Mouse (Mus musculus) lung, embryonic 14.5 days (tissue): Measurements from ENCODE around the gene Myo1d. TPM values are rescaled to one million over a fixed set of nuclear protein-coding genes. Genes with fewer than 3 reads are reported as not detected.

Experiments
- ATAC-seq: fragments of 200-750 bp; cut with Nextera tagmentation; 2 replicates; pipeline ENCODE4 v1.8.0; 2017; ENCODE audit warnings: mild to moderate bottlenecking, moderate TSS enrichment, moderate library complexity; ENCODE audit not compliant: insufficient read depth
- DNase-seq: peaks from one replicate; pipeline ENCODE4 v3.0.0-alpha.2; 2015
- H3K27ac ChIP-seq: fragments of 300-500 bp; sonication (generic); 2 replicates; pipeline ENCODE4 v1.5.1; 2014; ENCODE audit warnings: low read depth, mild to moderate bottlenecking, moderate library complexity
- H3K27me3 ChIP-seq: fragments of 300-500 bp; sonication (generic); 2 replicates; pipeline ENCODE4 v1.6.1; 2014; ENCODE audit warnings: low read length, control low read depth; ENCODE audit not compliant: insufficient read depth
- H3K36me3 ChIP-seq: fragments of 300-500 bp; sonication (generic); 2 replicates; pipeline ENCODE4 v1.6.1; 2014; ENCODE audit warnings: control low read depth; ENCODE audit not compliant: insufficient read depth
- H3K4me1 ChIP-seq: fragments of 300-500 bp; sonication (generic); 2 replicates; pipeline ENCODE4 v1.6.1; 2014; ENCODE audit warnings: antibody characterized with exemption, control low read depth; ENCODE audit not compliant: insufficient read depth
- H3K4me2 ChIP-seq: fragments of 300-500 bp; sonication (generic); 2 replicates; pipeline ENCODE4 v1.6.1; 2014; ENCODE audit warnings: mild to moderate bottlenecking
- H3K4me3 ChIP-seq: fragments of 300-500 bp; sonication (generic); 2 replicates; pipeline ENCODE4 v1.5.1; 2014; ENCODE audit warnings: low read depth, low read length
- H3K9ac ChIP-seq: fragments of 300-500 bp; sonication (generic); 2 replicates; pipeline ENCODE4 v1.6.1; 2014
- H3K9me3 ChIP-seq: fragments of 300-500 bp; sonication (generic); 2 replicates; pipeline ENCODE4 v1.6.1; 2016; ENCODE audit warnings: low read depth, low read length, control low read depth
- CTCF ChIP-seq: IDR thresholded peaks from 2 replicates; pipeline ENCODE4 v1.5.1; 2016; ENCODE audit warnings: antibody characterized with exemption, low read depth
- WGBS: fragments of 180-500 bp; shearing (Covaris S2); extraction: QIAGEN DNeasy Blood & Tissue Kit; methylation state at CpG from one replicate; pipeline ENCODE4 v1.1.7; 2014; 5-methylcytosine and 5-hydroxymethylcytosine counted together
- polyA plus RNA-seq: library from polyadenylated mRNA; unstranded; fragments of >200 nt; fragmentation: Nextera tagmentation; extraction: Ambion mirVana; gene quantifications from 2 replicates; pipeline ENCODE4 v1.2.1, GENCODE M21; 2014

Myo1d gene
- polyA plus RNA-seq, 1 experiment from 2014 or later, result 16.1 TPM

GRCm38 (mm10) chr11:80623038-80623380 is 156.8 kb downstream of the Myo1d start:
- WGBS, result 33% methylated on average over 7 of the region's 7 CpGs
- Histone ChIP-seq H3K4me3 (no peak overlapping the region), H3K9ac (no peak overlapping the region), H3K4me2 (no peak overlapping the region), H3K27me3 (no peaks in the 10 kb centered on the region), H3K27ac (no peak overlapping the region), H3K4me1 (no peaks in the 10 kb centered on the region; the same call in 1 of the 2 replicates), H3K9me3 (no peaks in the 10 kb centered on the region), H3K36me3 (no peaks in the 10 kb centered on the region)
- no peak for TF ChIP-seq CTCF
- ATAC-seq, result no peak
- no peak for DNase-seq

DNA sequence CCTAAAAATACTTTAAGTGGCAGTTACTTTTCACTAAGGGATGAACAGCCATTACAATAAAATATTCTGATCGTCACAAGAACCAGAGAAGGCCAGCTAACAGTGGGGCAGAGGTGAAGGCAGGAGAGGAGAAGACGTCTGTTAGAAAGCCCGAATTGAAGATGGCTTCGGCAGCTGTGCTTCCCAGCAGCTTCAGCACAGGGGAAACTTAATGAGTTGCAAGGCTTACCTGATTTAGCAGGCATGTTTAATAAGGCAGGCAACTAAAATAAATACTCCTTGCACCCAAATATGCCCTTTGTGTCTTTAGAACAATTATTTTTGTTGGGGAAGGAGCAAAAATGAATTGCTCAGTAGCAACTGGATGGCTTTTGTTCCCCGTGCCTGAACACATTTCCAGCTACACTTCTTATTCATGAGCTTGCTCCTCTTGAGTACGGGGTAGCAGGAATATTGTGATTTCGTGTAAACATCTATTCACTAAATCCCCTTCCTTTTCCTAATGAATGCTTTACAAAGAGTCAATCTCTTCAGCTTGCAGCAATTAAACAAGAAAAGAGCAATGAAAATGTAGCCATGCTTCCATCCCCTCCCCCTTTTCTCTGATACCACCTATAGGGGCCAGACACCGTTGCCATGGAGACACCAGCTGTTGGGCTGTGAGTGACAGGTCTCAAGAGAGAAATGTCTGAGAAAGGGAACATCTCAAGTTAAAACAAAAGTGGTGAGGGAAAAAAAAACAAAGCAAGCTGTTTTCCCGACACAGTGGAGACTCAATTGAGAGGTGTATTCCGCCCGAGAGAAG is 157.4 kb downstream of the Myo1d start:
- no peak for TF ChIP-seq CTCF
- H3K4me3 ChIP-seq, result no peak overlapping the region
- ATAC-seq (no peak), DNase-seq (no peak)
- no peak overlapping the region for H3K27ac ChIP-seq
- no peak overlapping the region for H3K9ac ChIP-seq
- no peaks in the 10 kb centered on the region for H3K27me3 ChIP-seq
- 27% methylated on average over 11 of the region's 11 CpGs for WGBS
- H3K4me2 ChIP-seq, result no peak overlapping the region
- H3K9me3 ChIP-seq, result no peaks in the 10 kb centered on the region
- H3K36me3 ChIP-seq, result no peaks in the 10 kb centered on the region
- H3K4me1 ChIP-seq, result no peaks in the 10 kb centered on the region

DNA sequence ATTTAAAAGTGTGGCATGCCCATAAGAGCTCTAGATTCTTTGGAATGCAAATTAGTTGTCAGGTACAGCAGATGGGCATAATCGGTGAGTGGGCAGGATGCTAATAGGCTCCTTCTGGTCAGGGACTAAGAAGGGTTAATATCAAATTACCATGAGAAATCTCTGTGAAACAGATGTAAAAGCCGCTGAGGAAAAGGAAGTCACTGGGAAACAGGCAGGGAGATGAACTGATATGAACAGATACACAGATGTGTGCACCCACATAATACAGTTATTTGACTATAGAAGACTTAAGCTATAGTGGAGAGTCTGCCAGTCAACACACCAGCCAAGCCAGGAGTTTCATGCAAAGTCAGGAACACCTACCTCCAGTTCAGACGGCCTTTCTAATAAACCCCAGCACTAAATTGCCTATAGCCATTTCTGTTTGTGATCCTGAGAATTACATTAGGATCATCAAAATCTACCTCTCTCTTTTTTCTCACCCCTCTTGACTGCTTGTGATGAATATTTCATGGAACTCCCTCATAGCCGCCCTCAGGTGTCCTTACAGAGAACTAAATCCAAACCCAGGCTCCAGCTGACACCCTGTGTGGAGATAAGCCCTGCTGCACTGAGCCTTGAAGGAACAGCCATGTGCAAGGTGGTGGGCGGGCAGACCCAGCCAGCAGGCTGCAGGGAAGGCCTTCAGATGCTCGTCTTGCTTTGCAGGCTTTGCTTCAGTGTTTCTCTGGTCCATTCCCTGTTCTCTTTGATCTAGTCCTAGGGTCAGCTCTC is 164.7 kb downstream of the Myo1d start:
- DNase-seq (no peak), ATAC-seq (no peak)
- H3K27ac ChIP-seq, result no peak overlapping the region
- H3K4me1 ChIP-seq, result no peaks in the 10 kb centered on the region
- TF ChIP-seq CTCF, result no peak
- no peaks in the 10 kb centered on the region for H3K36me3 ChIP-seq
- H3K4me3 ChIP-seq, result no peak overlapping the region
- no peak overlapping the region for H3K4me2 ChIP-seq
- no peak overlapping the region for H3K9ac ChIP-seq
- H3K27me3 ChIP-seq, result no peaks in the 10 kb centered on the region
- 50% methylated on average over 6 of the region's 6 CpGs for WGBS
- H3K9me3 ChIP-seq, result no peaks in the 10 kb centered on the region

- DNase-seq (peak; percentile 65), ATAC-seq (no peak)
- H3K27me3 ChIP-seq, result no peaks in the 10 kb centered on the region
- no peak overlapping the region for H3K27ac ChIP-seq
- no peaks in the 10 kb centered on the region for H3K4me1 ChIP-seq
- no peak overlapping the region for H3K4me3 ChIP-seq
- no peaks in the 10 kb centered on the region for H3K36me3 ChIP-seq
- TF ChIP-seq CTCF, result peak; percentile 55
- WGBS, result 46% methylated on average over 5 of the region's 5 CpGs
- no peaks in the 10 kb centered on the region for H3K9me3 ChIP-seq
- H3K9ac ChIP-seq, result no peak overlapping the region
- no peak overlapping the region for H3K4me2 ChIP-seq
Measured at GRCm38 (mm10) chr11:80614418-80614817, 165.4 kb downstream of the Myo1d start.

- DNase-seq, result peak; percentile 88
- Histone ChIP-seq H3K4me1 (no peaks in the 10 kb centered on the region), H3K27me3 (no peaks in the 10 kb centered on the region), H3K4me2 (no peak overlapping the region), H3K4me3 (no peak overlapping the region), H3K9me3 (no peaks in the 10 kb centered on the region), H3K9ac (no peak overlapping the region), H3K27ac (no peak overlapping the region), H3K36me3 (no peaks in the 10 kb centered on the region)
- TF ChIP-seq CTCF, result no peak
- 3% methylated on average over 6 of the region's 6 CpGs for WGBS
- ATAC-seq, result no peak
Measured at GRCm38 (mm10) chr11:80613534-80613933, 166.3 kb downstream of the Myo1d start.

GRCm38 (mm10) chr11:80602707-80603441 is 177.0 kb downstream of the Myo1d start:
- Histone ChIP-seq H3K27me3 (peaks cover 11% of the 10 kb centered on the region; the same call in 1 of the 2 replicates), H3K36me3 (no peaks in the 10 kb centered on the region), H3K27ac (no peak overlapping the region), H3K9me3 (no peaks in the 10 kb centered on the region), H3K4me3 (no peak overlapping the region), H3K9ac (0 out of 2 replicates have a peak overlapping the region, but pooled peaks have one; percentile 11), H3K4me2 (peak overlapping the region; percentile 29), H3K4me1 (peaks cover 10% of the 10 kb centered on the region)
- ATAC-seq, result no peak
- 7% methylated on average over 24 of the region's 24 CpGs for WGBS
- peak; percentile 19 for DNase-seq
- TF ChIP-seq CTCF, result no peak
